Comparison of ENCODE assay signal across 8 mouse cellular contexts in the genomic region with DNA sequence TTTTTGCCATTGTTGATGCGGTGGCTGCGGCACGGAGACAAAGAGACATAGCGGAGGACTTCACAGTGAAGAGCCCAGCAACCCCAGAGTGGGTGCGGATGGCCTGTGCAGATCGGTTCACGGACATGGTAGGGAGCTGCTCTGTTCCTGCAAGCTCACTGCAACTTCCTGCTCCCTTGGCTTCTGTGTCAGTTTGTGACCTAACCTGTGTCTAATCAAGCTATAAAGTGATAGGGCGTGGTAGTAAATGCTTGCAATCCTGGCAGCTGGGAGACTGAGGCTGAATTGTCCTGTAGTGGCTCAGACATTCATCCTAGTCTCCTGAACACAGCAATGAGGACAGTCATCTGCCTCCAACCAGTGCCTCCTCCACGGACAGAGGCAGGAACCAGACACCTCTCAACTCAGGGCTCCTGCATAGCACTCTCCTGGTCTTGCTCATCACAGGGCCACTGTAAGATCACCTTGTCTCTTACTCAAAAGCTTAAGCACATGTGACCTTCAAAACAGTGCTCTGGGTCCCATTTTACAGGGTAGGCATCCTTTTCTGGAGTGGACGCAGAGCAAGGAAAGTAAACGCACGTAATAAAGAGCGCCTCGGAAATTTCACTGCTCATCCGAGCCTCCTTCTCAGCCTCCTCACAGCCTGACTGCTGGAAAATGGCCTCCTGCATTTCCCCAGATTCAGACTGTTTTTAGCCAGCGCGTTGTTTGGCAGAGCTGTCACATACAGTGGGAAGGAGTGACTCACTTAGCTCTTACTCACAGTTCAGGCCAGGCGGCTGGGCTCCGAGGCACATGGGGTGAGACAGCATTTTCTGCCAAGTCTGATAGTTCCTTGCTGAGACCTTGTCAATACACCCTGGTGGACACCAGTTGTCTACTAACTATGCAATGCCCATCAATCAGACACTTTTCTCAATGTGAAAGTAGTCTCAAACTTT. TPM values are rescaled to one million over a fixed set of nuclear protein-coding genes. Genes with fewer than 3 reads are reported as not detected.
DNase-seq lines count a peak whose midpoint lies in the region; ATAC-seq and TF ChIP-seq lines count a peak whose summit lies in the region.

No protein-coding gene starts in this region.

- no peak overlapping the region for H3K4me3 ChIP-seq in cerebellum, adult 2 months (replicated peaks; ENCODE audit: insufficient read depth, low read depth, low read length)
- H3K4me3 ChIP-seq in heart, embryonic 16.5 days (ENCODE audit: low read length) = no peak overlapping the region
- H3K4me3 ChIP-seq in stomach, embryonic 15.5 days (replicated peaks) = no peak overlapping the region
- H3K4me3 ChIP-seq in kidney, embryonic 15.5 days (replicated peaks) = no peak overlapping the region

- no peak overlapping the region for H3K27ac ChIP-seq in cerebellum, adult 2 months (ENCODE audit: insufficient read depth, low read length)
- H3K27ac ChIP-seq in heart, embryonic 16.5 days (ENCODE audit: low read length) = no peak overlapping the region
- H3K27ac ChIP-seq in stomach, embryonic 15.5 days = no peak overlapping the region
- no peak overlapping the region for H3K27ac ChIP-seq in kidney, embryonic 15.5 days

- TF ChIP-seq CTCF in cerebellum, adult 2 months (IDR thresholded peaks at IDR 0.05; ENCODE audit: borderline replicate concordance, insufficient read depth, low read depth, low read length) = no peak

- no peak overlapping the region for H3K4me2 ChIP-seq in heart, embryonic 16.5 days (ENCODE audit: low read depth, low read length)
- no peak overlapping the region for H3K4me2 ChIP-seq in stomach, embryonic 15.5 days
- H3K4me2 ChIP-seq in kidney, embryonic 15.5 days = no peak overlapping the region

- peak; percentile 37 to 67 for DNase-seq in cerebellum, adult 2 months
- no peak for DNase-seq in cerebellum, adult 9-10 months
- peak; percentile 62 for DNase-seq in adrenal gland, postnatal 25 days
- DNase-seq in left cerebral cortex, postnatal 14 days (ENCODE audit: low spot score in 2 of 2) = peak; percentile 55 to 56
- no peak for DNase-seq in kidney, adult 18-20 months

- 0 out of 2 replicates have a peak, but pooled peaks cover 4% of the 10 kb centered on the region for H3K4me1 ChIP-seq in cerebellum, adult 2 months (ENCODE audit: control insufficient read depth, insufficient read depth, low read length)
- peaks cover 4% of the 10 kb centered on the region; the same call in 1 of the 2 replicates for H3K4me1 ChIP-seq in heart, embryonic 16.5 days (ENCODE audit: control insufficient read depth, insufficient read depth, low read length)
- no peaks in the 10 kb centered on the region for H3K4me1 ChIP-seq in stomach, embryonic 15.5 days
- no peaks in the 10 kb centered on the region for H3K4me1 ChIP-seq in kidney, embryonic 15.5 days

- WGBS in cerebellum, adult 2 months = 63% methylated on average over 19 of the region's 19 CpGs
- WGBS in heart, embryonic 16.5 days = 71% methylated on average over 19 of the region's 19 CpGs
- WGBS in stomach, embryonic 15.5 days = 75% methylated on average over 19 of the region's 19 CpGs
- 79% methylated on average over 19 of the region's 19 CpGs for WGBS in kidney, embryonic 15.5 days

- no peaks in the 10 kb centered on the region for H3K9me3 ChIP-seq in heart, embryonic 16.5 days (replicated peaks; ENCODE audit: control insufficient read depth, low read length)
- H3K9me3 ChIP-seq in stomach, embryonic 15.5 days = no peaks in the 10 kb centered on the region
- no peaks in the 10 kb centered on the region for H3K9me3 ChIP-seq in kidney, embryonic 15.5 days (replicated peaks)

- no peaks in the 10 kb centered on the region for H3K36me3 ChIP-seq in heart, embryonic 16.5 days (ENCODE audit: control insufficient read depth, insufficient read depth)
- H3K36me3 ChIP-seq in stomach, embryonic 15.5 days = no peaks in the 10 kb centered on the region
- no peaks in the 10 kb centered on the region for H3K36me3 ChIP-seq in kidney, embryonic 15.5 days

- no peak overlapping the region for H3K9ac ChIP-seq in heart, embryonic 16.5 days (ENCODE audit: low read length)
- H3K9ac ChIP-seq in stomach, embryonic 15.5 days = no peak overlapping the region
- no peak overlapping the region for H3K9ac ChIP-seq in kidney, embryonic 15.5 days

- TF ChIP-seq POLR2A in cerebellum, adult 2 months (IDR thresholded peaks at IDR 0.05; ENCODE audit: borderline replicate concordance, insufficient read depth, low read length) = no peak

- intact Hi-C loops in left cerebral cortex, postnatal 14 days (cut with DNase I) = no loop called here

- ATAC-seq in heart, embryonic 16.5 days (replicated peaks; ENCODE audit: extremely low read depth, insufficient read depth, low FRiP score) = 0 out of 2 replicates have a peak, but pooled peaks have one; percentile 41
- ATAC-seq in stomach, embryonic 15.5 days (ENCODE audit: insufficient read depth, low FRiP score, low read depth) = peak; percentile 47; the same call in 1 of the 2 replicates
- ATAC-seq in kidney, embryonic 15.5 days (replicated peaks; ENCODE audit: low FRiP score) = no peak

- no peaks in the 10 kb centered on the region for H3K27me3 ChIP-seq in cerebellum, adult 2 months (ENCODE audit: control insufficient read depth, insufficient read depth, low read length)
- no peaks in the 10 kb centered on the region for H3K27me3 ChIP-seq in heart, embryonic 16.5 days (ENCODE audit: control insufficient read depth, insufficient read depth, low read length)
- H3K27me3 ChIP-seq in stomach, embryonic 15.5 days (replicated peaks) = no peaks in the 10 kb centered on the region
- H3K27me3 ChIP-seq in kidney, embryonic 15.5 days = no peaks in the 10 kb centered on the region

RNA-seq across cellular contexts. Expression of a gene that starts 33.5 kb away (rescaled TPM):
- polyA plus RNA-seq in cerebellum, adult 2 months (2012; rRNA removed) = 72.1 and 72.3 TPM in 2 replicates
- 131 and 160 TPM in 2 replicates for total RNA-seq in adrenal gland, postnatal 25 days (2021)
- polyA plus RNA-seq in heart, embryonic 16.5 days (2015; fragmentation: Nextera tagmentation; extraction: Ambion mirVana) = 183 and 186 TPM in 2 replicates
- total RNA-seq in left cerebral cortex, postnatal 14 days (2021) = 100 to 1,000 TPM; 208 to 225 TPM
- polyA plus RNA-seq in stomach, embryonic 15.5 days (2015; fragmentation: Nextera tagmentation; extraction: Ambion mirVana) = 293 and 313 TPM in 2 replicates
- polyA plus RNA-seq in kidney, embryonic 15.5 days (2015; fragmentation: Nextera tagmentation; extraction: Ambion mirVana) = 367 and 397 TPM in 2 replicates

Comparison
In these comparisons a context has a peak if more than half of its experiments do, and no peak if none do; other contexts are left out.
1. DNase-seq: peak in cerebellum, adult 2 months (2 of 2), adrenal gland, postnatal 25 days (single experiment) and left cerebral cortex, postnatal 14 days (2 of 2); none in cerebellum, adult 9-10 months (single experiment) and kidney, adult 18-20 months (single experiment).